Mouse (Mus musculus): ENCODE data around the gene Gpr150. TPM values are rescaled to one million over a fixed set of nuclear protein-coding genes. Genes with fewer than 3 reads are reported as not detected.

Gene Gpr150
- total and polyA plus RNA-seq, 3 experiments, result not detected

DNA sequence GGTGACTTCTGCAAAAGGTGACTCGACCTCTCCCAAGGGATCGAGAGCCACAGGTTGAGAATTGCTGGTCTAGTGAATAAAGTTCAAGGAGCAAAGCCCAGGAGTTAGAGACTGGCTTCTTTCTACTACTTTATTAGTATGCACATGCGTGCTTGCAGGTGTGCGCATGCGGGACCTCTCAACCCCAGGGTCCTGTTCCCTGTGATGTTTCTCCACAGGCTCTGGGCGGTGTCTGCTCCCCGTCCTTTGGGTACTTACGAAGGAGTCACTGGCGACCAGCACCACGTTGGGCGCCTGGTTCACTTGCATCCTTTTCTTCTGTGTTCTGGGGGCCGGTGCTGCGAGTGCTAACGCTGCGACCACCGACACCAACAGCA, 41.3 kb upstream of the Gpr150 start:
- in situ Hi-C loops (cut with MboI; ENCODE audit: low pct_ligation_motif_present, low pct_unique_long_range_greater_than_20kb, low sequenced_read_pairs), result no loop called here
- peak overlapping the region; percentile 11 for H3K9ac ChIP-seq (ENCODE audit: insufficient read depth, low read depth)
- no peak overlapping the region; the same call in 1 of the 2 replicates for H3K4me2 ChIP-seq (ENCODE audit: insufficient read depth, low read depth, poor library complexity, severe bottlenecking)
- dilution Hi-C loops (cut with MboI; ENCODE audit: extremely low pct_ligation_motif_present, extremely low pct_unique_long_range_greater_than_20kb, low sequenced_read_pairs), result no loop called here
- peaks cover 2 to 36% of the 10 kb centered on the region in 2 experiments for H3K36me3 ChIP-seq (replicated peaks in 1 of 2; ENCODE audit: control insufficient read depth in 1 of 2, insufficient read depth in 1 of 2, low read length in 1 of 2)
- peak overlapping the region; percentile 80 for H3K27ac ChIP-seq (ENCODE audit: insufficient read depth, low read depth)
- no peaks in the 10 kb centered on the region for H3K9me3 ChIP-seq (replicated peaks; ENCODE audit: low read length)
- H3K79me2 ChIP-seq (replicated peaks; ENCODE audit: control insufficient read depth, extremely low read depth, insufficient read depth, poor library complexity, severe bottlenecking), result peaks cover 15% of the 10 kb centered on the region
- TF ChIP-seq USF1 (IDR thresholded peaks at IDR 0.05; ENCODE audit: low read depth, low read length) (no peak), RAD21 (IDR thresholded peaks at IDR 0.05; ENCODE audit: low read depth, low read length) (no peak), MAZ (IDR thresholded peaks at IDR 0.05; ENCODE audit: low read depth, low read length) (no peak), MAFK (IDR thresholded peaks at IDR 0.05; ENCODE audit: insufficient replicate concordance, low read length) (no peak), E2F4 (IDR thresholded peaks at IDR 0.05; ENCODE audit: insufficient replicate concordance, low read depth, low read length) (no peak), IRF4 (IDR thresholded peaks at IDR 0.05; ENCODE audit: low read depth, low read length) (0 out of 2 replicates have a peak, but pooled peaks have one; percentile 7), MXI1 (IDR thresholded peaks at IDR 0.05; ENCODE audit: low read depth, low read length) (no peak), MAX (IDR thresholded peaks at IDR 0.05; ENCODE audit: low read length) (peak; percentile 59), ZMIZ1 (IDR thresholded peaks at IDR 0.05; ENCODE audit: low read depth, low read length) (no peak), SMC3 (IDR thresholded peaks at IDR 0.05; ENCODE audit: low read depth, low read length) (no peak), NELFE (IDR thresholded peaks at IDR 0.05; ENCODE audit: low read depth, low read length) (no peak), MYC (IDR thresholded peaks at IDR 0.05; ENCODE audit: low read depth, low read length) (0 out of 2 replicates have a peak, but pooled peaks have one; percentile 55), PAX5 (IDR thresholded peaks at IDR 0.05; ENCODE audit: low read length) (no peak), JUND (conservative IDR thresholded peaks at IDR 0.05; ENCODE audit: low read depth, low read length) (no peak), CHD1 (IDR thresholded peaks at IDR 0.05; ENCODE audit: low read depth, low read length) (no peak), MEF2A (IDR thresholded peaks at IDR 0.05; ENCODE audit: borderline replicate concordance, low read depth, low read length) (no peak), EP300 (IDR thresholded peaks at IDR 0.05; ENCODE audit: low read length) (no peak), ZNF384 (IDR thresholded peaks at IDR 0.05; ENCODE audit: low read depth, low read length) (no peak), ZKSCAN1 (IDR thresholded peaks at IDR 0.05; ENCODE audit: borderline replicate concordance, low read depth, low read length) (no peak), POLR2A (IDR thresholded peaks at IDR 0.05; ENCODE audit: low read depth, low read length) (no peak), HCFC1 (IDR thresholded peaks at IDR 0.05; ENCODE audit: low read depth, low read length) (no peak), CHD2 (IDR thresholded peaks at IDR 0.05; ENCODE audit: low read length) (no peak), USF2 (conservative IDR thresholded peaks at IDR 0.05; ENCODE audit: low read depth, low read length) (no peak), SIN3A (IDR thresholded peaks at IDR 0.05; ENCODE audit: low read length) (no peak), UBTF (IDR thresholded peaks at IDR 0.05; ENCODE audit: low read depth, low read length) (no peak), TCF12 (IDR thresholded peaks at IDR 0.05; ENCODE audit: low read depth, low read length) (no peak), NRF1 (IDR thresholded peaks at IDR 0.05; ENCODE audit: low read depth, low read length) (peak; percentile 62), RCOR1 (conservative IDR thresholded peaks at IDR 0.05; ENCODE audit: low read depth, low read length) (no peak), JUN (IDR thresholded peaks at IDR 0.05; ENCODE audit: insufficient read depth, low read depth, low read length) (no peak), GABPA (IDR thresholded peaks at IDR 0.05; ENCODE audit: insufficient replicate concordance, low read depth, low read length) (no peak), KAT2A (IDR thresholded peaks at IDR 0.05; ENCODE audit: insufficient replicate concordance, low read length) (no peak), BHLHE40 (IDR thresholded peaks at IDR 0.05; ENCODE audit: low read depth, low read length) (0 out of 2 replicates have a peak, but pooled peaks have one; percentile 45)
- peaks cover 0 to 21% of the 10 kb centered on the region in 2 experiments; a peak in 2 of 4 replicates for H3K4me1 ChIP-seq (ENCODE audit: control insufficient read depth in 1 of 2, insufficient read depth in 2 of 2)
- H3K27me3 ChIP-seq (replicated peaks), result no peaks in the 10 kb centered on the region
- H3K4me3 ChIP-seq (replicated peaks in 1 of 3; ENCODE audit: low read depth in 2 of 3, low read length in 2 of 3, poor library complexity in 1 of 3), result peak overlapping the region; percentile 78 to 95 (median 80)
- DNase-seq (ENCODE audit: extremely low read depth), result peak; percentile 74

All from CH12.LX (cell line).